Mouse (Mus musculus) liver, adult 2 months (tissue): ENCODE results near the gene Plcg1. TPM values are rescaled to one million over a fixed set of nuclear protein-coding genes. Genes with fewer than 3 reads are reported as not detected.

Experiments
- DNase-seq: peaks from one replicate; pipeline ENCODE4 v3.0.0-alpha.2; 2011; ENCODE audit warnings: low read depth, low spot score; ENCODE audit errors: extremely low read depth
- H3K27ac ChIP-seq: fragments of 200-500 bp; replicated peaks from 2 replicates; pipeline ENCODE4 v1.5.1; 2012; ENCODE audit warnings: low read depth, mild to moderate bottlenecking, control low read depth, inconsistent platforms, low read length; ENCODE audit not compliant: insufficient read depth
- H3K27me3 ChIP-seq: fragments of 200-500 bp; 2 replicates; pipeline ENCODE4 v1.6.1; 2012; ENCODE audit warnings: mild to moderate bottlenecking, moderate library complexity, low read length, inconsistent platforms; ENCODE audit not compliant: control insufficient read depth, insufficient read depth
- H3K36me3 ChIP-seq: fragments of 200-500 bp; 2 replicates; pipeline ENCODE4 v1.6.1; 2012; ENCODE audit warnings: low read length, inconsistent platforms; ENCODE audit not compliant: control insufficient read depth, insufficient read depth
- H3K4me1 ChIP-seq: fragments of 200-500 bp; 2 replicates; pipeline ENCODE4 v1.6.1; 2011; ENCODE audit warnings: low read length; ENCODE audit not compliant: control insufficient read depth, insufficient read depth
- H3K4me3 ChIP-seq: fragments of 200-500 bp; 2 replicates; pipeline ENCODE4 v1.5.1; 2011; ENCODE audit warnings: low read depth, mild to moderate bottlenecking, control low read depth, low read length, moderate library complexity; ENCODE audit not compliant: insufficient read depth
- H3K79me2 ChIP-seq: fragments of 200-500 bp; 2 replicates; pipeline ENCODE4 v1.6.1; 2012; ENCODE audit warnings: inconsistent platforms, mild to moderate bottlenecking, low read length, moderate library complexity; ENCODE audit not compliant: control insufficient read depth, insufficient read depth
- H3K9ac ChIP-seq: fragments of 200-500 bp; 2 replicates; pipeline ENCODE4 v1.6.1; 2012; ENCODE audit warnings: low read depth, mild to moderate bottlenecking, control low read depth, inconsistent platforms, low read length
- CTCF ChIP-seq: fragments of 200-500 bp; IDR thresholded peaks from 2 replicates; pipeline ENCODE4 v1.5.1; 2011; ENCODE audit warnings: low read depth, low read length, control low read depth
- POLR2A ChIP-seq: fragments of 200-500 bp; IDR thresholded peaks from 2 replicates; pipeline ENCODE4 v1.6.1; 2011; ENCODE audit warnings: low read length, control low read depth; ENCODE audit not compliant: insufficient read depth; ENCODE audit errors: extremely low read depth
- whole genome bisulfite sequencing: fragments of 180-500 bp; shearing (Covaris S2); methylation state at CpG from one replicate; pipeline ENCODE4 v1.1.7; 2018; 5-methylcytosine and 5-hydroxymethylcytosine counted together
- polyA plus RNA-seq: library from polyadenylated mRNA; depleted of rRNA; stranded (reverse); fragments of >200 nt; gene quantifications from 2 replicates; pipeline ENCODE4 v1.2.3, GENCODE M21; 2012
- total RNA-seq: library from RNA; depleted of rRNA; stranded (reverse); fragments of >200 nt; gene quantifications from 2 replicates; pipeline ENCODE4 v1.2.3, GENCODE M21; 2014

The Plcg1 gene
- total and polyA plus RNA-seq, 2 experiments: 30.0 to 40.9 TPM

DNA sequence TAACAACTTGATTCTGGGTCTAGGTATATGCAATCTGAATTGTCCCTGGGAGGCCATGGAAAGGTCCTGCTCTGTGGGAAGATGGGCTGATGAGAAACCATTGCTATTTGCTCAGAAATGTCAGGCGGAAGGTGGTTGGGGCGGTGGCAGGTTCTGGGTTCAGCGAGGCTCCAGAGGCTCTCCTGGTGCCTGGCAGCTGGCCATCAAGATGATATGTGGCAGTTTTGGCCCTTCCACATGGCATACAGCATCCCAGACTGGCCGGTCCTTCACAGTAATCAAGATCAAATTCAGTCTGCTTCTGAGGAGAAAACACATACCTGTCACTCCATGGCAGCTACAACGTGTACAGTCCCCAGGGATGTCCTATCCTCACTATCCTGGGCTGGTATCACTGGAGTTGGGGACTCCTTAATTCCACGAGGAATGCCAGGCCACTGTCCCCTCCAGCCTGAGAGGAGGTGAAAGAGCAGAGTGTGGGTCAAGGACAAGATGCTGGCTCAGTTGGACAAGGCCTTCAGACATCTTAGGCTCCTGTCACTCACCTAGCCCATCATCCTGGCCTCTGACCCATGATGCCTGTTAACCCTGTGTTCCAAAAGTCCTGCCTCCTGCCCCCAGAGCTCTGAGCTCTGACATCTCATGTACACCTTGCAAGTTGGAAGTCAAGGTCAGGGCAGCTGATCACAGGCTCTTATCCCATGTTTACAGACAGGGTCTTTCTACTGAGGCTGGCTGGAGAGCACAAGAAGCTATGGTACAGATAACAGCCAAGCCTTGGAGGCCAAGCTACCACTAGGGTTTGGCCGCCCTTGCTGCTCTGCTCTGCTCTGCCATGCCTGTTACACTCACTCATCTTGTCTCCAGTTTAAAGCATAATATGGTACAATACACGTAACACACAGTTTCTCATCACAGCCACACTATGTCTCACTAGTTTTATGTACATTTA, 40.5 kb downstream of the Plcg1 start:
- no peak overlapping the region for H3K27ac ChIP-seq
- no peak overlapping the region for H3K9ac ChIP-seq
- TF ChIP-seq CTCF: no peak
- no peak for TF ChIP-seq POLR2A
- no peaks in the 10 kb centered on the region for H3K79me2 ChIP-seq
- 0 out of 2 replicates have a peak, but pooled peaks cover 1% of the 10 kb centered on the region for H3K4me1 ChIP-seq
- H3K36me3 ChIP-seq: peaks cover 28% of the 10 kb centered on the region; the same call in 1 of the 2 replicates
- H3K27me3 ChIP-seq: no peaks in the 10 kb centered on the region
- H3K4me3 ChIP-seq: no peak overlapping the region
- no peak for DNase-seq
- 88% methylated on average over 8 of the region's 8 CpGs for WGBS

DNA sequence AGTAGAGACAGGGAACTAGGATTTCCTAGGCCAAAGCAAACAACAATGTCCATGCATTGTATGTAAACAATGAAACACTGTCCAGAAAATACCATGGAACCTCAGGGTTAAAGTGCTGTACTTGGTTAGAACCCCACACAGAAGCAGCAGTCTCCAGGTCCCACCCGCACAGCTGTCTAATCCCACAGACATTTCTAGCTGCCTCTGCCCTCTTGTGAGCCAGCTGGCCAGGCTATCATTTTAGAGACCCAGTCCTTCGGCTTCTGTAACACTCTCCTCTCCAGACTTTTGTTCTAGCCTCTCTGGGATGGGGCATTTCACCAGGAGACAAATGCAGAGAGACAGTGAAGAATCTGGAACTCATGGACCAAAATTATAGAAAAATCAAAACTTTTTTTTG, 46.9 kb downstream of the Plcg1 start:
- Histone ChIP-seq H3K4me1 (no peaks in the 10 kb centered on the region), H3K27ac (no peak overlapping the region), H3K36me3 (peaks cover 22% of the 10 kb centered on the region), H3K9ac (no peak overlapping the region), H3K27me3 (no peaks in the 10 kb centered on the region), H3K4me3 (no peak overlapping the region), H3K79me2 (no peaks in the 10 kb centered on the region; the same call in 1 of the 2 replicates)
- TF ChIP-seq CTCF (no peak), POLR2A (no peak)
- no peak for DNase-seq
- 84% methylated on average over 2 of the region's 2 CpGs for WGBS

DNA sequence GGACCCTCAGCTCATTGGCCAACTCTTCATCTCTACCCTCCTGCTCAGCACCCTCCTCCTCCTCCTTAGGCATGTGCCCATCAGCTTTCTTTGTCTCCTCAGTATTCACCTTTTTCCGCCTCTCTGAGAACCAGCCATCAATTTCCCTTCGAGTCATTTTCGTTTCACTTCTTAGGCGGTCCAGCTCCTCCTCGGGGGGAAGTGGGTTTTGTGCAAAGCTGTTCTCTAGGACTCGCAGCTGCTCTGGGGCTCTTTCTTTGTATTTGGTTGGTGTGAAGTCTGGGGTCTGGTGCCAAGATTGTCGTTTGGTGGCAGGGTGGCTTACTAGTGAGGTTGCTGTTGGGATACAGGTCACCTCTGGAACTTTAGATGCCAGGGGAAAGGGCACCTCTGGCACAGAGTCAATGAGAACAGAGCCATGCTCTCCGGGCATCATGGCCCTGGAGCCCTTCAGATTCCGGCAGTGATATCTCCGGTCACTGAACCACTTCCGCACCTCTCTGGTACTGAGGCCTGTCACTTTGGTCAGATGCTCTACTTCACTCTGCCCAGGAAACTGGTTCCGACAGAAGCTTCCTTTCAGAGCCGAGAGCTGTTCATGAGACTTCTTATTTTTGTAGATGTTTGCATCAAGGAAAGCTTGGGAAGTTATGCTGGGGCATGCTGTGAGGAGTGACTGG, 49.2 kb downstream of the Plcg1 start:
- no peak for DNase-seq
- Histone ChIP-seq H3K9ac (no peak overlapping the region), H3K27me3 (no peaks in the 10 kb centered on the region), H3K27ac (no peak overlapping the region), H3K36me3 (peaks cover 19% of the 10 kb centered on the region), H3K4me3 (no peak overlapping the region), H3K79me2 (no peaks in the 10 kb centered on the region; the same call in 1 of the 2 replicates), H3K4me1 (no peaks in the 10 kb centered on the region)
- 92% methylated on average over 13 of the region's 13 CpGs for WGBS
- TF ChIP-seq POLR2A (no peak), CTCF (no peak)

DNA sequence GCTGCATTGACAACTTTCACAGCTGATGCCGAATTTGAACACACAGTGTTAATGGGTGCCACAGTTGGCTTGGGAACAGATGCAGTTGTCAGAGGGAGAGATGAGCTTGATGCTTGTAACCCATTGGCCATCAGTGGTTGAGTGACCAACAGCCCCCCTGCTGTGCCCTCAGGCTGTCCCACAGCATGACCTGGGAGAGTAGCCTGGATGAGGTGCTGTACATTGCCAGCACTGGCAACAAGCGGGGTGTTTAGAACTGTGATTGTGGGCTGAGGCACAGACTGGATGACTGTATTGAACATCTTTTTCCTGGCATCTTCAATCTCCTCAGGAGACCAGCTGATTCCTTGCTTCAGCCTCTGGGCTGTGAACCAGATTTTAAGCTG, 49.7 kb downstream of the Plcg1 start:
- Histone ChIP-seq H3K4me1 (no peaks in the 10 kb centered on the region), H3K9ac (no peak overlapping the region), H3K4me3 (no peak overlapping the region), H3K79me2 (no peaks in the 10 kb centered on the region; the same call in 1 of the 2 replicates), H3K27me3 (no peaks in the 10 kb centered on the region), H3K27ac (no peak overlapping the region), H3K36me3 (peaks cover 18% of the 10 kb centered on the region)
- no peak for TF ChIP-seq POLR2A
- TF ChIP-seq CTCF: no peak
- WGBS: 98% methylated on average over 2 of the region's 2 CpGs
- DNase-seq: no peak

DNA sequence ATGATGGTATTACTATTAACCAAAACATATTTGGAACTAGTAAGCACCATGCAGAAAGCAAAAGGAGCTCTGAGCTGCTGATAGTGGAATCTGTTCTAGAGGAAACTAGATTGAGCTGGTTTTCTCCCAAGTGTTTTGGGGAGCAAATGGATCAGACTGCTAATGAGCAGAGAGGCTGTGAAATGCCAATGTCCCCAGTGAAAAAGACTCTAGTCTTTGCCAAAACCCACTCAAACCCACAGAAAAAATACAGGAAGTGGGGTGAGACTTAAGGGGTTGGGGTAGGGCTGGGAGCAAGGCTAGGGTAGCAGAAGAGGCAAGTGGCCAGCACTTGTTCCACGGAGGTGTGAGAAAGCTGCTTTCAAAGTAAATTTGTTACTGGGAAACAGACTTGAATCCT, 55.2 kb downstream of the Plcg1 start:
- Histone ChIP-seq H3K36me3 (peaks cover 10% of the 10 kb centered on the region; the same call in 1 of the 2 replicates), H3K79me2 (peaks cover 4% of the 10 kb centered on the region; the same call in 1 of the 2 replicates), H3K27me3 (no peaks in the 10 kb centered on the region), H3K27ac (no peak overlapping the region), H3K4me1 (peaks cover 2% of the 10 kb centered on the region; the same call in 1 of the 2 replicates), H3K9ac (no peak overlapping the region), H3K4me3 (no peak overlapping the region)
- no peak for TF ChIP-seq POLR2A
- TF ChIP-seq CTCF: no peak
- no peak for DNase-seq
- 78% methylated on average over 1 of the region's 1 CpGs for WGBS
